Mouse (Mus musculus) intestine, embryonic 14.5 days (tissue): Measurements from ENCODE around the gene Tmem170b. TPM values are rescaled to one million over a fixed set of nuclear protein-coding genes. Genes with fewer than 3 reads are reported as not detected.

ENCODE experiments used
- ATAC-seq: fragments of 200-750 bp; cut with Nextera tagmentation; replicated peaks from 2 replicates; pipeline ENCODE4 v1.8.0; 2017; ENCODE audit warnings: low read depth, moderate number of reproducible peaks, moderate TSS enrichment, moderate library complexity; ENCODE audit not compliant: low FRiP score, low TSS enrichment
- DNase-seq: peaks from one replicate; pipeline ENCODE4 v3.0.0-alpha.2; 2018; ENCODE audit warnings: low spot score
- H3K27ac ChIP-seq: fragments of 300-500 bp; sonication (generic); 2 replicates; pipeline ENCODE4 v1.5.1; 2014; ENCODE audit warnings: low read depth, mild to moderate bottlenecking, control low read depth
- H3K27me3 ChIP-seq: fragments of 300-500 bp; sonication (generic); replicated peaks from 2 replicates; pipeline ENCODE4 v1.6.1; 2014; ENCODE audit warnings: low read length, control low read depth; ENCODE audit not compliant: control insufficient read depth, insufficient read depth
- H3K36me3 ChIP-seq: fragments of 300-500 bp; sonication (generic); 2 replicates; pipeline ENCODE4 v1.6.1; 2014; ENCODE audit warnings: low read length, control low read depth; ENCODE audit not compliant: control insufficient read depth, insufficient read depth
- H3K4me1 ChIP-seq: fragments of 300-500 bp; sonication (generic); replicated peaks from 2 replicates; pipeline ENCODE4 v1.6.1; 2014; ENCODE audit warnings: low read length, control low read depth, mixed read lengths; ENCODE audit not compliant: control insufficient read depth, insufficient read depth
- H3K4me2 ChIP-seq: fragments of 300-500 bp; sonication (generic); 2 replicates; pipeline ENCODE4 v1.6.1; 2014; ENCODE audit warnings: low read length
- H3K4me3 ChIP-seq: fragments of 300-500 bp; sonication (generic); 2 replicates; pipeline ENCODE4 v1.5.1; 2014; ENCODE audit warnings: low read depth, low read length, control low read depth, mixed read lengths
- H3K9ac ChIP-seq: fragments of 300-500 bp; sonication (generic); 2 replicates; pipeline ENCODE4 v1.6.1; 2014; ENCODE audit warnings: mild to moderate bottlenecking, low read length
- H3K9me3 ChIP-seq: fragments of 300-500 bp; sonication (generic); 2 replicates; pipeline ENCODE4 v1.6.1; 2016; ENCODE audit warnings: low read length, control low read depth; ENCODE audit not compliant: control insufficient read depth
- WGBS: fragments of 180-500 bp; shearing (Covaris S2); extraction: QIAGEN DNeasy Blood & Tissue Kit; methylation state at CpG from one replicate; pipeline ENCODE4 v1.1.7; 2014; 5-methylcytosine and 5-hydroxymethylcytosine counted together
- polyA plus RNA-seq: library from polyadenylated mRNA; unstranded; fragments of >200 nt; fragmentation: Nextera tagmentation; extraction: Ambion mirVana; gene quantifications from 2 replicates; pipeline ENCODE4 v1.2.1, GENCODE M21; 2014

The Tmem170b gene
- polyA plus RNA-seq, 1 experiment from 2014 or later = 14.9 TPM

GRCm38 (mm10) chr13:41644591-41645482 is 39.1 kb downstream of the Tmem170b start:
- no peak overlapping the region for H3K9ac ChIP-seq
- ATAC-seq (no peak), DNase-seq (no peak)
- 46% methylated on average over 10 of the region's 10 CpGs for WGBS
- no peak overlapping the region for H3K27ac ChIP-seq
- peaks cover 13% of the 10 kb centered on the region for H3K4me1 ChIP-seq
- H3K36me3 ChIP-seq = no peaks in the 10 kb centered on the region
- H3K9me3 ChIP-seq = no peaks in the 10 kb centered on the region
- H3K4me3 ChIP-seq = no peak overlapping the region
- H3K4me2 ChIP-seq = no peak overlapping the region
- no peaks in the 10 kb centered on the region for H3K27me3 ChIP-seq

GRCm38 (mm10) chr13:41645483-41645859 is 39.8 kb downstream of the Tmem170b start:
- Histone ChIP-seq H3K27ac (no peak overlapping the region), H3K9ac (no peak overlapping the region), H3K4me2 (no peak overlapping the region), H3K9me3 (no peaks in the 10 kb centered on the region), H3K4me3 (no peak overlapping the region), H3K4me1 (peaks cover 13% of the 10 kb centered on the region), H3K27me3 (no peaks in the 10 kb centered on the region), H3K36me3 (no peaks in the 10 kb centered on the region)
- ATAC-seq = no peak
- no peak for DNase-seq
- WGBS = 75% methylated on average over 5 of the region's 5 CpGs

DNA sequence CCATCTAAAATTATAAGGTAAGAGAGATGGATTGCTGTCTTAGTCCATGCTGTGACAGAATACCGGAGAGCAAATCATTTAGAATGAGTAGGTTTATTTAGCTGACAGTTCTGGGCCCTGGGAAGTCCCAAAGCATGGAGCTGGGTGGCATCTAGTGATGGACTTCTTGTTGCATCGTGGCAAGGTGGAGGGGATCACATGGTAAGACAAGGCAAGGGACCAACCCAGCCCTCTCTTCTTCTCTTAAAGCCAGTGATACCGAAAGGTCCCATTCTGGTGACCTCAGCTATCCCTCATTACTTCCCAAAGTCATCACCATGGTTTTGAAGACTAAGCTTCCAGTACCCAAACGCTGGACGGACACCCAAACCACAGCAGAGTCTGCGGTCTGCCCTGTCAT is 42.3 kb downstream of the Tmem170b start:
- Histone ChIP-seq H3K4me1 (peaks cover 13% of the 10 kb centered on the region), H3K27ac (no peak overlapping the region), H3K9ac (no peak overlapping the region), H3K4me3 (no peak overlapping the region), H3K27me3 (no peaks in the 10 kb centered on the region), H3K36me3 (no peaks in the 10 kb centered on the region), H3K4me2 (no peak overlapping the region), H3K9me3 (no peaks in the 10 kb centered on the region)
- ATAC-seq (no peak), DNase-seq (no peak)
- WGBS = 90% methylated on average over 6 of the region's 6 CpGs

GRCm38 (mm10) chr13:41650665-41651064 is 45.0 kb downstream of the Tmem170b start:
- Histone ChIP-seq H3K9me3 (no peaks in the 10 kb centered on the region), H3K4me2 (no peak overlapping the region), H3K4me1 (no peaks in the 10 kb centered on the region), H3K27me3 (no peaks in the 10 kb centered on the region), H3K27ac (no peak overlapping the region), H3K9ac (no peak overlapping the region), H3K36me3 (no peaks in the 10 kb centered on the region), H3K4me3 (no peak overlapping the region)
- WGBS = 83% methylated on average over 7 of the region's 7 CpGs
- no peak for ATAC-seq
- no peak for DNase-seq

DNA sequence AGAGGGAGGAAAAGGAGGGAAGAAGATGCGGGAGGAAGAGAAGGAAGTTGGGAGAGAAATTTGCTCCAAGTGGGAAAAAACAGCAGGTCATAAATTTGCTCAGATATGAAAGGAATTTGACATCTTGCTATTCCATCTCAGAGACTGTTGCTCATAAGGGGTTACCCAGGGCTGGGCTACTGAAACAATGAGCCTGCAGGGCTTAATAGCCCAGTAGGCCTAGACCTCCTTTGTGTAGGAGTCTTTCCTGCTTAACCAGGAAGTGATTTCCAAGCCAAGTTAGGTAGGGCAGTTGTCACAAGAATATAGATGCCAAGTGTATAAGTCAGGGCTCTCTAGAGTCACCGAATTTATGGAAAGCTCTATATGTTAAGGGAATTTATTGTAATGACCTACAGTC is 48.1 kb downstream of the Tmem170b start:
- ATAC-seq = no peak
- Histone ChIP-seq H3K9ac (no peak overlapping the region), H3K4me2 (no peak overlapping the region), H3K4me1 (no peaks in the 10 kb centered on the region), H3K4me3 (no peak overlapping the region), H3K36me3 (no peaks in the 10 kb centered on the region), H3K27me3 (no peaks in the 10 kb centered on the region), H3K9me3 (no peaks in the 10 kb centered on the region), H3K27ac (no peak overlapping the region)
- no peak for DNase-seq
- WGBS = 75% methylated on average over 2 of the region's 2 CpGs

DNA sequence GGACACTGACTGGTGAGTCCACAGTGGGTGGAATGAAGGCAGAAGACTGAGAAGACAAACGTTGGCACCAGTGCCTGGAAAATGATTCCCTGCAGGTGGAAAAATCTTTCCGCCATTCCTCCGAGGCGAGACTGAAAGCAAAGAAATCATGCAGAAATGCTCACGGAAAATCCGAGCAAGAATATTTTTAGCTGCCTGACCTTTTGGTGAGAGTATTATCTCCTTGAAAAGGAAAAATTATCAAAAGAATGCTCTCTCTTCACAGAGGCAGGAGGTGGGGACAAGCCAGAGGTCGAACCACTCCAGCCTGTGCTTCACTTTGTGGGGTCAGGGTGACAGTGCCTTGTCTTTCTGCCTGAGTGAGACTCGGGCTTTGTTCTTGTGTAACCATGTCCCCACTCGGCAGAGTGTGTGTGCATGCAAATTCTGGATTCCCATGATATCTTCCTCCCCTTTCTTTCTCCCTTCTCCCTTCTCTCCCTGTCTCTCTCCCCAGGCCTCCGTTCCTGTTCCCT is 49.9 kb downstream of the Tmem170b start:
- no peaks in the 10 kb centered on the region for H3K27me3 ChIP-seq
- H3K4me3 ChIP-seq = no peak overlapping the region
- ATAC-seq (no peak), DNase-seq (no peak)
- no peaks in the 10 kb centered on the region for H3K9me3 ChIP-seq
- no peak overlapping the region for H3K9ac ChIP-seq
- no peaks in the 10 kb centered on the region for H3K4me1 ChIP-seq
- no peak overlapping the region for H3K27ac ChIP-seq
- no peaks in the 10 kb centered on the region for H3K36me3 ChIP-seq
- H3K4me2 ChIP-seq = no peak overlapping the region
- 77% methylated on average over 10 of the region's 10 CpGs for WGBS

DNA sequence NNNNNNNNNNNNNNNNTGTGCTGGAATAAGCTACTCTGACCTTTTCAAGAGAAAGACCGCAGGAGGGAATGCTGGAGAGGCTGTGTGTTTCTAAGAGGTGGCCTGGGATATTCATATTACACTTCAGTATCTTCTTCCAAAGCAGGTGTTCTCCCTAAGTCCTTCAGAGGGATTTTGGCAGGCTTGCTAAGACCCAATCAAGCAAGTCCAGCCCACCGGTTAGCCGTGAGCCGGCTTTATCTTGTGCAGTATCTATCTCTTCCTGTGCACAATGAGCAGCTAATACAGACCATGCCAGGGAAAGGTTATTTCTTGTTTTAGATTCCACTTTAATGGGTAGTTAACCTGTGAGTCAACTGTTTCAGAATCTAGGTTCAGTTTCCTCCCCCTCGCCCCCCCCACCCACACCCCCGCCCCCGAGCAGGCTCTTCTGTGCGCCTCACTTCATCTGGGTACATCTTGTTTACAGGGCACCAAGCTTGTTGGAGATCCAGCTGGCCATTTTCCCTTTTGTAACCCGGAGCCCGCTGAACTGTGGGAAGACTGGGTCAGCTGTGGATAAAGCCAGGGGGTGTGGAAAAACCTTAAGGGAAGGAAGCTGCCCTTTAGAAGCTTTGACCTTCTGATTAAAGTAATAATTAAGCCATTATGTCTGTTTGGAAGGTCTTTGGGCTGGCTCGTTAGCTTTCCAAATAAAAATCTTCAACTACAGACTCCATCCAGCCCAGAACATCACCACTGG is 54.5 kb downstream of the Tmem170b start:
- no peak overlapping the region for H3K27ac ChIP-seq
- 80% methylated on average over 11 of the region's 11 CpGs for WGBS

GRCm38 (mm10) chr13:41661116-41661515 is 55.4 kb downstream of the Tmem170b start:
- 87% methylated on average over 11 of the region's 11 CpGs for WGBS
- H3K36me3 ChIP-seq = no peaks in the 10 kb centered on the region
- H3K9me3 ChIP-seq = no peaks in the 10 kb centered on the region
- H3K4me3 ChIP-seq = no peak overlapping the region
- ATAC-seq (no peak), DNase-seq (no peak)
- 0 out of 2 replicates have a peak, but pooled peaks cover 3% of the 10 kb centered on the region for H3K4me1 ChIP-seq
- no peak overlapping the region for H3K9ac ChIP-seq
- H3K4me2 ChIP-seq = no peak overlapping the region
- no peaks in the 10 kb centered on the region for H3K27me3 ChIP-seq
- no peak overlapping the region for H3K27ac ChIP-seq

More for the DNA sequence above, 54.5 kb downstream of the Tmem170b start:
- H3K9me3 ChIP-seq = no peaks in the 10 kb centered on the region
- H3K4me1 ChIP-seq = 0 out of 2 replicates have a peak, but pooled peaks cover 3% of the 10 kb centered on the region
- ATAC-seq (no peak), DNase-seq (no peak)
- no peaks in the 10 kb centered on the region for H3K36me3 ChIP-seq
- H3K4me3 ChIP-seq = no peak overlapping the region
- no peak overlapping the region for H3K4me2 ChIP-seq
- no peak overlapping the region for H3K9ac ChIP-seq
- no peaks in the 10 kb centered on the region for H3K27me3 ChIP-seq
